Mouse (Mus musculus) cerebellum, postnatal 25 days (tissue): Measurements from ENCODE around the gene 3830403N18Rik.
"Not testable (repeated sequence)": the region's sequence is repeated elsewhere in the genome, so short reads cannot be mapped to it uniquely, and the experiment has no call there.

ENCODE experiments used
- DNase-seq, 2 experiments: peaks; one replicate each; pipeline ENCODE4 v3.0.0; 2021; ENCODE audit warnings: mixed read lengths in 2 of 2

3830403N18Rik gene

DNA sequence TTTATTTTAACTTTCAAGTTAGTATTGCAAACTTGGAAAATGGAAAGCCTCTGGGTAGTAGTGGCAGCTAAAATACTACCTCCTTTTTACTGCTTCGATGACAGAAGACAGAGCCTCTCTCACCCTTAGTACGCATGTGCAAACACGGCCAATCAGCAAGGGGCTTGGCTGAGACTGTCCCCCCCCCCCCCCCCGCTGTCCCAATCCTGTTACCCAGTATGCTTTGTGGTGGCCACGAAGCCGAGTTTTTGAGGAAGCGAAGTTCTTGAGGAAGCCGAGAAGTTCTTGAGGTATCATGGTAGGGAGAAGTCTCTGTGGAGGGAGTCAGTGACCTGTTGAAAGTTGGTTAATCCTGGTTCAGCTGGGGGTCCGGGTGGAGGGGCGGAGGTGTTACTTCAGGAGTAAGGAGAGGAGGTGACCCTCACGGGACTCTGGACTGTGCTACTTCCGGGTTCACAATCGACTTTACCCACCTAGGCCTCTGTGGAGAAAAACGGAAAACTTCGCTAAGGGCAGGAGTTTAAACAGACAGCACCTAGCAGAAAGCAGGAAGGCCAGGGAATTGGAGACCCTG is at the start of gene 3830403N18Rik:
3830403N18Rik (plus strand) TSS at position 237 of the 574 bp plus-strand sequence.
- not testable (repeated sequence) for DNase-seq

GRCm38 (mm10) chrX:56151396-56151795 is 15.0 kb downstream of the 3830403N18Rik start:
- no peak for DNase-seq

DNA sequence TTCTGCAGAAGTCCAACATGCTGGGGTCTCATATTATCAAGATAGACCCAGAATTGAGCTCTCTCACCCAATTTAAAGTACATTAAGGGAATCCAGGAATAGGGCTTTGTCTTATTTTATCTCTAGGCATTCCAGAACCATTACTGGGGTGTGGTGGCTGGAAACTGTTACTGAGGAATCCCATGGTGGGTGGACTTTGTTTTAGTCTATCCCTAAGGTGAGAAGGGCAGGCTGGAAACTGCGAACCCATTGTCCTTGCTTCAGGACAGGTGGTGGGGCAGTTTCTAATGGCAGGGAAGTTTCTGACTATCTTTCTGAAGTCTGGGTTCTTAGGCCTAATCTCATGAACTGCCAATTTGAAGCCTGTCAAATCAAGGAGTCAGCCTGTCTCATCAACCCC is 50.1 kb downstream of the 3830403N18Rik start:
- not testable (repeated sequence) for DNase-seq
